Mouse (Mus musculus): ENCODE results near the gene Gm3526. TPM values are rescaled to one million over a fixed set of nuclear protein-coding genes. Genes with fewer than 3 reads are reported as not detected.
"Not testable (repeated sequence)": the region's sequence is repeated elsewhere in the genome, so short reads cannot be mapped to it uniquely, and the experiment has no call there.

Gene Gm3526
- total RNA-seq (2017) = 0.99 TPM in 1 of 2 replicates, not detected in the other

DNA sequence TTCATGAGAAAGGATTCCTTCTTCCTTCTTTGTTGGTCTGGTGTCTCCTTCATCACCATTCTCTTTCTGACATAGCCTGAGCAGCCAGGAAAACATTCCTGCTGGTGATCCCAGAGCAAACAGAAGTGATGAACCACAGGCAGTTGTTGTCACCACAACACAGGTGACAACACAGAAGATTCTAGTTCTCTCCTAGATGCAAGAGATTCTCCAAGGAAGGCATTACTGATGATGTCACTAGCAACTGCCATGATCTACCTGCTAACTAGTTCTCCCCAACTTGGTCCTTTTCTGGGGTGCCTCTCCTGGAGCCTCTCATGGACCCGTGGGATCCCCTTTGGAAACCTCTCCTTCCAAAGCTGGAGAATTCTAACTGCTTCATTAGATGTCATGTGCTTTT is at the start of gene Gm3526:
Gm3526 (minus strand) TSS at position 101 of the 400 bp plus-strand sequence.
- not testable (repeated sequence) for ATAC-seq (replicated peaks in 1 of 2; ENCODE audit: insufficient read depth in 1 of 2, low FRiP score in 2 of 2, low TSS enrichment in 1 of 2, low read depth in 1 of 2, poor library complexity in 2 of 2, severe bottlenecking in 2 of 2)

Other genes starting within 250 kb of the Gm3526 start
- gene Gm3298, start 244.7 kb downstream of the Gm3526 start, total RNA-seq (2017) = not detected in 2 replicates
- not detected in 2 replicates for gene 4930555G01Rik, start 210.0 kb downstream of the Gm3526 start, total RNA-seq (2017)
- not detected in 2 replicates for gene Gm8281, start 189.5 kb downstream of the Gm3526 start, total RNA-seq (2017)
- gene Gm8279, start 129.1 kb downstream of the Gm3526 start, total RNA-seq (2017) = not detected in 2 replicates
- gene Gm3317, start 96.0 kb downstream of the Gm3526 start, total RNA-seq (2017) = 0.69 TPM in 1 of 2 replicates, not detected in the other
- not detected in 2 replicates for gene Gm8271, start 74.8 kb downstream of the Gm3526 start, total RNA-seq (2017)
- not detected in 2 replicates for gene Gm3542, start 74.3 kb upstream of the Gm3526 start, total RNA-seq (2017)
- gene Gm3500, start 128.5 kb upstream of the Gm3526 start, total RNA-seq (2017) = not detected in 2 replicates
- 1.7 and 2.6 TPM in 2 replicates for gene Gm3194, start 194.9 kb upstream of the Gm3526 start, total RNA-seq (2017)
- gene Gm8246, start 217.2 kb upstream of the Gm3526 start, total RNA-seq (2017) = not detected in 2 replicates
- not detected in 2 replicates for gene Gm3187, start 223.6 kb upstream of the Gm3526 start, total RNA-seq (2017)
- 1.5 and 1.8 TPM in 2 replicates for gene Gm3488, start 241.1 kb upstream of the Gm3526 start, total RNA-seq (2017)

Data from hematopoietic stem cell, adult 5-6 weeks (primary cell).